Mouse (Mus musculus) C2C12 (cell line): ENCODE data around the gene Tfap2e.

Experiments
- CEBPB ChIP-seq: IDR thresholded peaks from one replicate; pipeline ENCODE4 v1.6.1; 2011; ENCODE audit warnings: low read depth, mild to moderate bottlenecking, control low read depth, moderate library complexity
- CTCF ChIP-seq: IDR thresholded peaks from one replicate; pipeline ENCODE4 v1.5.1; 2011; ENCODE audit not compliant: control insufficient read depth, insufficient read depth, insufficient read length
- MAX ChIP-seq: IDR thresholded peaks from one replicate; pipeline ENCODE4 v1.6.1; 2011; ENCODE audit warnings: mild to moderate bottlenecking, control low read depth
- MYOD1 ChIP-seq: IDR thresholded peaks from one replicate; pipeline ENCODE4 v1.6.1; 2011; ENCODE audit warnings: low read depth; ENCODE audit not compliant: control insufficient read depth, insufficient read length
- MYOG ChIP-seq: IDR thresholded peaks from one replicate; pipeline ENCODE4 v1.6.1; 2011; ENCODE audit not compliant: control insufficient read depth, insufficient read length; ENCODE audit errors: extremely low read depth
- USF1 ChIP-seq: IDR thresholded peaks from one replicate; pipeline ENCODE4 v1.6.1; 2011; ENCODE audit warnings: low read depth, mild to moderate bottlenecking, control low read depth, moderate library complexity

DNA sequence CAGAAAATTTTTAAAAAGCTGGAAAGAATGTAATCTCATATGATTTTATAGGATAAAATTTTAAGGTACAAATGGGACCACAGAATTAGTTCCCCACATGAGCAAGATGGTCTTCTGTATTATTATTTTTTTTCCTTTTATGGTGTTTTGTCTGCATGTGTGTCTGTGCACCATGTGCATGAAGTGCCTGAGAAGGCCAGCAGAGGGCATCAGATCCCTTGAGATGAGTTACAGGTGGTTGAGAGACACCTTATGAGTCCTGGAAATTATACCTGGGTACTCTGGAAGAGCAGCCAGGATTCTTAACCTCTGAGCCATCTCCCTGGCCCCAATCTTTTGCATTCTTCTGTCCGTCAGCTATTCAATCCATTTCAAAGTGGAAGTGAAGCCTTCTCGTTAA, 69.0 kb downstream of the Tfap2e start:
- TF ChIP-seq CTCF (no peak), MAX (no peak), MYOD1 (no peak), MYOG (no peak), CEBPB (no peak), USF1 (no peak)
